ENCODE assay signal across 19 mouse cellular contexts in genomic region chr11:60172074-60172473, GRCm38 (mm10). TPM values are rescaled to one million over a fixed set of nuclear protein-coding genes. Genes with fewer than 3 reads are reported as not detected.
DNase-seq lines count a peak whose midpoint lies in the region; ATAC-seq and TF ChIP-seq lines count a peak whose summit lies in the region.
"Had no signal": no experiment of that assay in that cellular context is flagged by ENCODE, and none has a peak within 500 bp of the region (broad histone marks: within the 10 kb centered on the region; RNA-seq: fewer than 3 reads in every experiment).

No protein-coding gene starts in this region.

- H3K4me3 ChIP-seq in lung, embryonic 15.5 days = no peak overlapping the region
- H3K4me3 ChIP-seq in heart, postnatal 0 days (ENCODE audit: low read depth, low read length) = no peak overlapping the region
- H3K4me3 ChIP-seq in intestine, postnatal 0 days (ENCODE audit: low read depth, low read length) = no peak overlapping the region
- H3K4me3 ChIP-seq: erythroblast, embryonic 14.5 days; forebrain, embryonic 15.5 days; liver, embryonic 13.5 days; megakaryocyte, embryonic 14.5 days; midbrain, embryonic 15.5 days had no signal

- intact Hi-C loops in heart, postnatal 25 days (cut with DNase I) = loop anchor here (5.0 kb wide), 1 partner anchor 35 kb away; no protein-coding TSS in a partner anchor

- no peaks in the 10 kb centered on the region; the same call in 1 of the 2 replicates for H3K36me3 ChIP-seq in lung, embryonic 15.5 days
- no peaks in the 10 kb centered on the region for H3K36me3 ChIP-seq in heart, postnatal 0 days (replicated peaks; ENCODE audit: control insufficient read depth, insufficient read depth, low read length)
- H3K36me3 ChIP-seq in intestine, postnatal 0 days (ENCODE audit: control insufficient read depth, insufficient read depth) = 0 out of 2 replicates have a peak, but pooled peaks cover 4% of the 10 kb centered on the region
- H3K36me3 ChIP-seq: forebrain, embryonic 15.5 days; midbrain, embryonic 15.5 days had no signal

- H3K4me1 ChIP-seq in lung, embryonic 15.5 days = peaks cover 82% of the 10 kb centered on the region
- H3K4me1 ChIP-seq in heart, postnatal 0 days (ENCODE audit: control insufficient read depth, insufficient read depth) = peaks cover 50% of the 10 kb centered on the region
- H3K4me1 ChIP-seq in intestine, postnatal 0 days (replicated peaks; ENCODE audit: control insufficient read depth, insufficient read depth, low read length) = peaks cover 6% of the 10 kb centered on the region; the same call in 1 of the 2 replicates

- TF ChIP-seq EP300 in heart, postnatal 0 days (IDR thresholded peaks at IDR 0.05; ENCODE audit: low read depth) = no peak

- no peak for TF ChIP-seq CTCF in heart, postnatal 0 days (IDR thresholded peaks at IDR 0.05; ENCODE audit: low read depth)
- no peak for TF ChIP-seq CTCF in intestine, postnatal 0 days (IDR thresholded peaks at IDR 0.05; ENCODE audit: low read depth)

- H3K9ac ChIP-seq in lung, embryonic 15.5 days = no peak overlapping the region
- no peak overlapping the region for H3K9ac ChIP-seq in heart, postnatal 0 days (replicated peaks; ENCODE audit: low read depth, low read length)
- no peak overlapping the region for H3K9ac ChIP-seq in intestine, postnatal 0 days (ENCODE audit: low read depth, low read length)
- H3K9ac ChIP-seq: forebrain, embryonic 15.5 days; liver, embryonic 13.5 days; midbrain, embryonic 15.5 days had no signal

- no peaks in the 10 kb centered on the region for H3K27me3 ChIP-seq in lung, embryonic 15.5 days
- H3K27me3 ChIP-seq in heart, postnatal 0 days (ENCODE audit: control insufficient read depth, insufficient read depth, low read length) = no peaks in the 10 kb centered on the region
- H3K27me3 ChIP-seq in intestine, postnatal 0 days (replicated peaks; ENCODE audit: control insufficient read depth, insufficient read depth, low read length) = no peaks in the 10 kb centered on the region
- H3K27me3 ChIP-seq: CH12.LX; forebrain, embryonic 15.5 days; megakaryocyte, embryonic 14.5 days; midbrain, embryonic 15.5 days had no signal

- DNase-seq in heart, adult 11 months = peak; percentile 97
- no peak for DNase-seq in heart, postnatal 25 days (ENCODE audit: low spot score)
- DNase-seq in lung, postnatal 36 days = no peak
- DNase-seq in heart, postnatal 0 days (ENCODE audit: low spot score) = no peak
- no peak for DNase-seq in T-cell, adult 2 months (ENCODE audit: low spot score)
- DNase-seq: adrenal gland, adult 2 months; cerebellum, postnatal 36 days; kidney, adult 8-10 months; liver, embryonic 13.5 days; spleen, adult 18-20 months; thymus, postnatal 36 days had no signal

- no peak for ATAC-seq in lung, embryonic 15.5 days (ENCODE audit: borderline replicate concordance, extremely low read depth, low FRiP score, low TSS enrichment)
- ATAC-seq in heart, postnatal 0 days (ENCODE audit: insufficient read depth, low read depth) = no peak
- ATAC-seq in intestine, postnatal 0 days = no peak
- ATAC-seq: forebrain, embryonic 15.5 days; lung, postnatal 0 days; midbrain, embryonic 15.5 days had no signal

- H3K9me3 ChIP-seq in lung, embryonic 15.5 days = no peaks in the 10 kb centered on the region
- no peaks in the 10 kb centered on the region for H3K9me3 ChIP-seq in heart, postnatal 0 days (replicated peaks; ENCODE audit: control insufficient read depth, low read length)
- no peaks in the 10 kb centered on the region for H3K9me3 ChIP-seq in intestine, postnatal 0 days (ENCODE audit: control insufficient read depth)
- H3K9me3 ChIP-seq: forebrain, embryonic 15.5 days; liver, embryonic 13.5 days; megakaryocyte, embryonic 14.5 days; midbrain, embryonic 15.5 days had no signal

- 0 out of 2 replicates have a peak overlapping the region, but pooled peaks have one; percentile 91 for H3K27ac ChIP-seq in lung, embryonic 15.5 days
- peak overlapping the region; percentile 58 for H3K27ac ChIP-seq in heart, postnatal 0 days (ENCODE audit: low read depth)
- no peak overlapping the region for H3K27ac ChIP-seq in intestine, postnatal 0 days (ENCODE audit: low read depth, low read length)
- H3K27ac ChIP-seq: forebrain, embryonic 15.5 days; liver, embryonic 13.5 days; midbrain, embryonic 15.5 days had no signal

- H3K4me2 ChIP-seq in lung, embryonic 15.5 days = no peak overlapping the region
- H3K4me2 ChIP-seq in heart, postnatal 0 days (ENCODE audit: low read depth, low read length) = no peak overlapping the region
- no peak overlapping the region for H3K4me2 ChIP-seq in intestine, postnatal 0 days (replicated peaks; ENCODE audit: low read depth)
- H3K4me2 ChIP-seq: forebrain, embryonic 15.5 days; liver, embryonic 13.5 days; midbrain, embryonic 15.5 days had no signal

- WGBS in lung, embryonic 15.5 days = 67% methylated on average over 3 of the region's 3 CpGs
- 53% methylated on average over 3 of the region's 3 CpGs for WGBS in heart, postnatal 0 days
- 78% methylated on average over 3 of the region's 3 CpGs for WGBS in intestine, postnatal 0 days

RNA-seq across cellular contexts. Expression of gene Srebf1, which starts 50.3 kb away (rescaled TPM):
- 10 to 100 TPM; 30.7 to 38.3 TPM for total RNA-seq in heart, postnatal 25 days (2021)
- polyA plus RNA-seq in lung, embryonic 15.5 days (2015; fragmentation: Nextera tagmentation; extraction: Ambion mirVana) = 74.3 and 76.8 TPM in 2 replicates
- 77.2 and 81.7 TPM in 2 replicates for total RNA-seq in heart, postnatal 0 days (2014; rRNA removed; ENCODE audit: low replicate concordance)
- 29.9 and 31.0 TPM in 2 replicates for polyA plus RNA-seq in heart, postnatal 0 days (2015; fragmentation: Nextera tagmentation; extraction: Ambion mirVana)
- 86.9 and 88.1 TPM in 2 replicates for polyA plus RNA-seq in intestine, postnatal 0 days (2015; fragmentation: Nextera tagmentation; extraction: Ambion mirVana)
